Mouse (Mus musculus) testis, adult 2 months (tissue): ENCODE results near the gene Samd4.

ENCODE experiments used
- CTCF ChIP-seq: fragments of 200-500 bp; IDR thresholded peaks from 2 replicates; pipeline ENCODE4 v1.5.1; 2012; ENCODE audit warnings: low read depth, mild to moderate bottlenecking, inconsistent platforms, low read length, moderate library complexity; ENCODE audit not compliant: control insufficient read depth, insufficient read depth, insufficient replicate concordance
- POLR2A ChIP-seq: fragments of 200-500 bp; IDR thresholded peaks from 2 replicates; pipeline ENCODE4 v1.6.1; 2012; ENCODE audit warnings: low read depth, mild to moderate bottlenecking, inconsistent platforms, low read length, moderate library complexity; ENCODE audit not compliant: control insufficient read depth

DNA sequence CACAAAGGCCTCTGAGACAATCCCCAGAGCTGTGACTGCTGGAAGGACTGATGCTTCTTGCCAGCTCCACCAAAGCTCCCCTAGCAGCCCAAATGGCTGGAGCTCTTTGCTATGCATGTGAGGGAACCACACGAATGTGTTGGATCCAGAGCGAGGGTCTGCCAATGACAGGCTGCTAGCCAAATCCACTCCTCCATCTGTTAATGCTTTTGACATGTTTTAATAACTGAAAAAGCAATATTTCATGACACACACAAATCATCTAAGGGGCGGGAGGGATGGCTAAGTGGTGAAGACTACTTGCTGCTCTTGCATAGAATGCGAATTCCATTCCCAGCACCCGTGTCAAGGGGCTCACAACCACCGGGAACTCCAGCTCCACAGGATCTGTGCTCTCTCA lies 268.7 kb downstream of the Samd4 start:
- no peak for TF ChIP-seq POLR2A
- TF ChIP-seq CTCF: no peak
